Mouse (Mus musculus) liver, adult 2 months (tissue): ENCODE measurements around the gene Rab7b. TPM values are rescaled to one million over a fixed set of nuclear protein-coding genes. Genes with fewer than 3 reads are reported as not detected.

Source experiments
- DNase-seq: peaks from one replicate; pipeline ENCODE4 v3.0.0-alpha.2; 2011; ENCODE audit warnings: low read depth, low spot score; ENCODE audit errors: extremely low read depth
- H3K27ac ChIP-seq: fragments of 200-500 bp; replicated peaks from 2 replicates; pipeline ENCODE4 v1.5.1; 2012; ENCODE audit warnings: low read depth, mild to moderate bottlenecking, control low read depth, inconsistent platforms, low read length; ENCODE audit not compliant: insufficient read depth
- H3K27me3 ChIP-seq: fragments of 200-500 bp; 2 replicates; pipeline ENCODE4 v1.6.1; 2012; ENCODE audit warnings: mild to moderate bottlenecking, moderate library complexity, low read length, inconsistent platforms; ENCODE audit not compliant: control insufficient read depth, insufficient read depth
- H3K36me3 ChIP-seq: fragments of 200-500 bp; 2 replicates; pipeline ENCODE4 v1.6.1; 2012; ENCODE audit warnings: low read length, inconsistent platforms; ENCODE audit not compliant: control insufficient read depth, insufficient read depth
- H3K4me1 ChIP-seq: fragments of 200-500 bp; 2 replicates; pipeline ENCODE4 v1.6.1; 2011; ENCODE audit warnings: low read length; ENCODE audit not compliant: control insufficient read depth, insufficient read depth
- H3K4me3 ChIP-seq: fragments of 200-500 bp; 2 replicates; pipeline ENCODE4 v1.5.1; 2011; ENCODE audit warnings: low read depth, mild to moderate bottlenecking, control low read depth, low read length, moderate library complexity; ENCODE audit not compliant: insufficient read depth
- H3K79me2 ChIP-seq: fragments of 200-500 bp; 2 replicates; pipeline ENCODE4 v1.6.1; 2012; ENCODE audit warnings: inconsistent platforms, mild to moderate bottlenecking, low read length, moderate library complexity; ENCODE audit not compliant: control insufficient read depth, insufficient read depth
- H3K9ac ChIP-seq: fragments of 200-500 bp; 2 replicates; pipeline ENCODE4 v1.6.1; 2012; ENCODE audit warnings: low read depth, mild to moderate bottlenecking, control low read depth, inconsistent platforms, low read length
- CTCF ChIP-seq: fragments of 200-500 bp; IDR thresholded peaks from 2 replicates; pipeline ENCODE4 v1.5.1; 2011; ENCODE audit warnings: low read depth, low read length, control low read depth
- POLR2A ChIP-seq: fragments of 200-500 bp; IDR thresholded peaks from 2 replicates; pipeline ENCODE4 v1.6.1; 2011; ENCODE audit warnings: low read length, control low read depth; ENCODE audit not compliant: insufficient read depth; ENCODE audit errors: extremely low read depth
- WGBS: fragments of 180-500 bp; shearing (Covaris S2); methylation state at CpG from one replicate; pipeline ENCODE4 v1.1.7; 2018; 5-methylcytosine and 5-hydroxymethylcytosine counted together
- polyA plus RNA-seq: library from polyadenylated mRNA; depleted of rRNA; stranded (reverse); fragments of >200 nt; gene quantifications from 2 replicates; pipeline ENCODE4 v1.2.3, GENCODE M21; 2012
- total RNA-seq: library from RNA; depleted of rRNA; stranded (reverse); fragments of >200 nt; gene quantifications from 2 replicates; pipeline ENCODE4 v1.2.3, GENCODE M21; 2014

Rab7b gene
- total and polyA plus RNA-seq, 2 experiments, result 0.45 to 0.83 TPM

DNA sequence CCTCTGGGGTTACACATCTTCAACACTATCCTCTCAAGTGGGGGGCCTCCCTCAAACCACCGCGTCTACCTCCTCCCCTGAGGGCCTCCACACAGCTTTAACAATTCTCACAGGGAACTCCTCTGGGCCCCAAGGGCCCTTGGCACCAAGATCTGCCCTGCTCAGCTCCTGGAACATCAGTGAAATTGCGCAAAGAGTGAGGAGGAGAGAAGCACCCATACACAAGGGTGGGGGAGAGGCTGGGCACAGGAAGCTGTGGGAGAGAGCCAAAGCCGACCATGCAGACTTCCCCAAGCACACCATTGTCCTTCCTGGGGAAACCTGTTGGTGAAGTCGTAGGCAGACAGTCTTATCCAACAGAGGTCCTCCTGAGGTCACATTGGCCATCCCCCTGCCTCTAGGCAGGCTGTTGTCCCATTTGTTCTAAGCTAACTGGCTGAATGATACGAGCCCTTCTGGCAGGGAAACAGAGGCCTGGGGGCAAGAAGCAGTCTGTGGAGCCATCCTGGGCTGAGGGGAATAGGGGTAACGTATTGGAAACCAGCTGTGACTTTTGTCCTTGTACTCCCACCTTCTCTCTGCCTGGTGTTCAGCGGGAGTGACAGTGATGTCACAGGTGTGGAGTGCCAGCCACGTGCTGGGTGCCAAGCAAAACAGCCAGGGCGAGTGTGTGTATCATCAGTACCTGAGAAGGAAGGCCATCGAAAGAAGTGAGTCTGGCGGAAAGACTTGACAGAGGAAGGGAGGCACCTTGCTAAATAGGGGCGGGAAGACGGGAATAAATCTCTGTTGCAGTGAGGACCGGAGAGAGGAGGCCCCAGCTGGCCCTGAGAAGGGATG is 61.4 kb downstream of the Rab7b start:
- TF ChIP-seq POLR2A, result no peak
- no peak for TF ChIP-seq CTCF
- Histone ChIP-seq H3K36me3 (no peaks in the 10 kb centered on the region), H3K27me3 (no peaks in the 10 kb centered on the region), H3K4me1 (no peaks in the 10 kb centered on the region), H3K9ac (no peak overlapping the region), H3K27ac (no peak overlapping the region), H3K79me2 (no peaks in the 10 kb centered on the region), H3K4me3 (no peak overlapping the region)
- 78% methylated on average over 15 of the region's 15 CpGs for WGBS
- DNase-seq, result no peak

DNA sequence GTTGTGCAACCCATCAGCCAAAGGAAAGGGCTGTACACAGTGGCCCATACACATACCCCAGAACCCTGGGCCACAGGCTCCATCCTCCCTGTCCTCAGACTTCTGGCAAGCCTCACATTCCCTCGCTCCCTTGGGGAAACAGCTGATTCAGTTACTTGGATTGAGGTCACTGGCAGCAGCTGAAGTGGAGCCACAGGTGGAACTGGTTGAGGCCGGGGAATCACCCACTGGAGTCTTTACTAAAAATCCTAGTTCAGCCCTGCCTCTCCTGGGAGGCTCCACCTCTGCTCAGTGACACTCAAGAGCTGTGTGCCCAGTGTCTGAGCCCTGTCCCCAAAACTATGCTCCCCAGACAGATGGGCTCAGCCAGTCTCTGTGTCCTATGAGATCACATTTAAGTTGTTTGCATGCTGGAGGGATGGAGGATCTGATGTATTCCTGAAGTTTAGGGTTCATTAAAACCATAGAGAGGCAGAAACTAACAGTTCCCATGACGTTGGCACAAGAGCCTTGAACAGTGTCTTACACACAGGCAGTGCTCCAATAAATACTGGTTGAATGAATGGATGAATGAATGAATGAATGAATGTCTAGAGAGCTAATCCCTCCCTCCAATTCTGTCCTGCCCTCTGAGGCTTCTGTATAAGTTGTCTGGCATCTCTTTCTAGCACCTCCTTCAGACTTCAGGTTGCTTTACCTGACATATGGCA is 62.8 kb downstream of the Rab7b start:
- 84% methylated on average over 3 of the region's 3 CpGs for WGBS
- Histone ChIP-seq H3K9ac (no peak overlapping the region), H3K36me3 (no peaks in the 10 kb centered on the region), H3K4me3 (no peak overlapping the region), H3K79me2 (no peaks in the 10 kb centered on the region), H3K27me3 (no peaks in the 10 kb centered on the region), H3K27ac (no peak overlapping the region), H3K4me1 (no peaks in the 10 kb centered on the region)
- DNase-seq, result no peak
- TF ChIP-seq CTCF, result no peak
- no peak for TF ChIP-seq POLR2A

DNA sequence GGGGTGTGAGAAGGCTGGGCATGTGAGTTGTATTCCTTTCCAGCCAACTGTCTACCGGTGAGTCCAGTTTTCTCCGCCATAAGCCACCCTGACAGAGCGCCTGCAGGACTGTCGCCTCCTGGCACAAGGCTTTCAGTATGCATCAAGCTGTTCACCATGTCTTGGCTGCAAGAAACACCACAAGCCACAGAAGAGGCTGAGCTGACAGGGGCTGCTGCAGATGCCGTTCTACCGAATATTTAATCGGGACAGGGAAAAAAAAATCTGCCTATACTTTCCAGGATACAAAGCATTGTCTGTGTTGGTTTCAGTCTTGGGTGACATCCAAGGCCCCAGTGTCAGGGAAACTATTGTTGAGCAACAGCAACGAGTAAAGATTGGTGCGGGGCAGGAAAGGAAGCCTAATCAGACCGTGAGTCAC is 63.4 kb downstream of the Rab7b start:
- WGBS, result 60% methylated on average over 10 of the region's 10 CpGs
- H3K4me1 ChIP-seq, result no peaks in the 10 kb centered on the region
- no peak for DNase-seq

DNA sequence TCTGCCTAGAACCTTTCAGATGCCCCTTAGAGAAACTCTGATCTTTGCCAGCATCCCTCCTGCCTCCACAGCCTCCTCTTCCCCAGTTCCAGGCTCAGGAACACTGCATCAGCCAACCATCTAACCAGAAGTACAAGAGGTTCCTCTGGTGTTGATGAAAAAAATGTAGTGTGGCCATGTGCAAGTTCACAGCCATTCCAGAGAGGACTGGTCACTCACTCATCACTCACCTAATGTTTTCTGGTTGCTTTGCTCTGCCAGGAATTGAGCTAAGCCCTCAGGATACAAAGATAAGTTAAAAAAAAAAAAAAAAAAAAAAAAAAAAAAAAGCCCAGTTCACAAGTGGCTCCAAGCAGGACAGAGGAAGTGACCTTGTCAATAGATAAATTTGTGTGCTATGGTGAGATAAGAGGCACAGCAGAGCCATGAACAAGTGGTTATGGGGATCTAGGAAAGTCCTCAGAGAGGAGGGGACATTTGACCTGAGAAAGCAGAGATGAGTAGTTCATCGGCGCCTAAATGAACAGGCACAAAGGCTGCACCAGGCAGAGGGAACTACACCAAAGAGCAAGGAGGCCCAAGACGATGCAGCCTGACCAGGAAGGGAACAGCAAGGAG is 65.8 kb downstream of the Rab7b start:
- H3K4me3 ChIP-seq, result no peak overlapping the region
- DNase-seq, result no peak
- 20% methylated on average over 3 of the region's 3 CpGs for WGBS
- no peak for TF ChIP-seq CTCF
- no peak for TF ChIP-seq POLR2A
- no peak overlapping the region for H3K27ac ChIP-seq
- H3K27me3 ChIP-seq, result no peaks in the 10 kb centered on the region
- no peaks in the 10 kb centered on the region for H3K36me3 ChIP-seq
- no peaks in the 10 kb centered on the region for H3K79me2 ChIP-seq
- no peaks in the 10 kb centered on the region for H3K4me1 ChIP-seq
- H3K9ac ChIP-seq, result no peak overlapping the region

More for the DNA sequence above, 63.4 kb downstream of the Rab7b start:
- no peaks in the 10 kb centered on the region for H3K79me2 ChIP-seq
- H3K9ac ChIP-seq, result no peak overlapping the region
- no peaks in the 10 kb centered on the region for H3K36me3 ChIP-seq
- no peak overlapping the region for H3K27ac ChIP-seq
- TF ChIP-seq CTCF (no peak), POLR2A (no peak)
- H3K27me3 ChIP-seq, result no peaks in the 10 kb centered on the region
- H3K4me3 ChIP-seq, result no peak overlapping the region

DNA sequence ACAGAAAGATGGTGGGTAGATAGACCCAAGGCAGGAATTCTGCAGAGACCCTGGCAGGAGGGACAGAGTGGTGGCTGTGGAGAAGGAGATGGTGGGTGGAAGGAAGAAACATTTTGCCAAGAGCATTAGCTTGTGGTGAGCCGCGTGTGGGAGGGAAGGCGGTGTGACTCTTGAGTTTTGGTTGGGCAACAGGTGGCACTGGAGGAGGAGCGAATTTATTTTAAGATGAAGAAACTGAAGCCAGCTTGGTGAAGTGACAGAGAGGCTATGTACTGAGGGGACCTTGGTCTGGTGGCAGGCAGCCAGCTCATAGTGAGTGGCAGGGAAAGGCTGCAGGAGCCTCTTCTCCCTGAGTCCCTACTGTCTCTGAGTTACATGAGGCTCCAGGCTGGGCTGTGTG is 66.4 kb downstream of the Rab7b start:
- Histone ChIP-seq H3K4me3 (no peak overlapping the region), H3K27me3 (no peaks in the 10 kb centered on the region), H3K9ac (no peak overlapping the region), H3K36me3 (no peaks in the 10 kb centered on the region), H3K27ac (no peak overlapping the region), H3K4me1 (no peaks in the 10 kb centered on the region), H3K79me2 (no peaks in the 10 kb centered on the region)
- 82% methylated on average over 4 of the region's 4 CpGs for WGBS
- no peak for TF ChIP-seq CTCF
- TF ChIP-seq POLR2A, result no peak
- no peak for DNase-seq
